Mouse (Mus musculus): Measurements from ENCODE around the gene Pth1r. TPM values are rescaled to one million over a fixed set of nuclear protein-coding genes. Genes with fewer than 3 reads are reported as not detected.
A peak's percentile ranks its signal among the peaks of the same experiment; 100 is the strongest.

Gene Pth1r
- 15.4 and 16.4 TPM in 2 replicates for polyA plus RNA-seq (2015; fragmentation: Nextera tagmentation; extraction: Ambion mirVana)

DNA sequence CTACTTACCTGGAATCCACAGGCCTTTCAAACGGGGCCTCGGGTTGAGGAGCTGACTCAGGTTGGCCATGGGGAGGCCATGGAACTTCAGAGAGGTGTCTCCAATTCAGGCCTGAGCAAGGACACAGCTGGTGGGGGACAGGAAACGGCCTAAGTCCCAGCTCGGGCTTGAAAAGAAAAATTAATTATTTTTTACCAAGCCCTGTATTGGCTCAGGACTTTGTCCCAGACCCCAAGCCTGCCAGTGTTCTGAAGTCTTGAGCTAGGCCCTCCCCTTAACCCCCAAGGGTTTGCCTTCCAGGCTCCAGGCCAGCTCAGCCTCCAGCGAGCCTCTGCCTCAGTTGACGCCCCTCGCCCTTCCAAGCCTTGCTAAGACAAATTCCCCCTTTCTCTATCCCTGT lies at the start of gene Pth1r:
Pth1r (minus strand) TSS at position 185 of the 400 bp plus-strand sequence.
- no peak within 1 kb of the TSS for H3K9ac ChIP-seq (ENCODE audit: low read depth, low read length)
- 50% methylated on average over 7 of the region's 7 CpGs for WGBS

GRCm38 (mm10) chr9:110790462-110790861 lies 43.5 kb upstream of the Pth1r start:
- H3K9me3 ChIP-seq (ENCODE audit: control insufficient read depth, low read length) = no peaks in the 10 kb centered on the region

More for the DNA sequence above, at the start of gene Pth1r:
- peaks cover 9% of the 10 kb centered on the region; the same call in 1 of the 2 replicates for H3K4me1 ChIP-seq (ENCODE audit: control insufficient read depth, insufficient read depth, low read length)
- no peak for ATAC-seq
- no peak within 1 kb of the TSS for H3K4me2 ChIP-seq (ENCODE audit: low read depth, low read length)
- H3K27me3 ChIP-seq (replicated peaks; ENCODE audit: control insufficient read depth, insufficient read depth, low read length) = peaks cover 7% of the 10 kb centered on the region; the same call in 1 of the 2 replicates
- H3K36me3 ChIP-seq (ENCODE audit: control insufficient read depth, insufficient read depth, low read length) = no peaks in the 10 kb centered on the region
- no peaks in the 10 kb centered on the region for H3K9me3 ChIP-seq (ENCODE audit: control insufficient read depth, low read length)
- H3K4me3 ChIP-seq (ENCODE audit: low read length) = no peak within 1 kb of the TSS
- H3K27ac ChIP-seq (ENCODE audit: low read length) = no peak within 1 kb of the TSS

GRCm38 (mm10) chr9:110788169-110788568 lies 41.2 kb upstream of the Pth1r start:
- Histone ChIP-seq H3K27me3 (replicated peaks; ENCODE audit: control insufficient read depth, insufficient read depth, low read length) (no peaks in the 10 kb centered on the region), H3K4me1 (ENCODE audit: control insufficient read depth, insufficient read depth, low read length) (no peaks in the 10 kb centered on the region), H3K27ac (ENCODE audit: low read length) (no peak overlapping the region), H3K4me2 (ENCODE audit: low read depth, low read length) (no peak overlapping the region), H3K9ac (ENCODE audit: low read depth, low read length) (no peak overlapping the region), H3K9me3 (ENCODE audit: control insufficient read depth, low read length) (no peaks in the 10 kb centered on the region), H3K4me3 (ENCODE audit: low read length) (no peak overlapping the region), H3K36me3 (ENCODE audit: control insufficient read depth, insufficient read depth, low read length) (no peaks in the 10 kb centered on the region)
- ATAC-seq = no peak
- WGBS = 91% methylated on average over 3 of the region's 3 CpGs

More at GRCm38 (mm10) chr9:110790462-110790861, 43.5 kb upstream of the Pth1r start:
- Histone ChIP-seq H3K27me3 (replicated peaks; ENCODE audit: control insufficient read depth, insufficient read depth, low read length) (no peaks in the 10 kb centered on the region), H3K4me2 (ENCODE audit: low read depth, low read length) (no peak overlapping the region), H3K4me1 (ENCODE audit: control insufficient read depth, insufficient read depth, low read length) (no peaks in the 10 kb centered on the region), H3K27ac (ENCODE audit: low read length) (no peak overlapping the region), H3K9ac (ENCODE audit: low read depth, low read length) (no peak overlapping the region), H3K4me3 (ENCODE audit: low read length) (no peak overlapping the region), H3K36me3 (ENCODE audit: control insufficient read depth, insufficient read depth, low read length) (no peaks in the 10 kb centered on the region)
- WGBS = 70% methylated on average over 4 of the region's 4 CpGs
- ATAC-seq = no peak

- H3K27ac ChIP-seq (ENCODE audit: low read length) = no peak overlapping the region
- H3K4me3 ChIP-seq (ENCODE audit: low read length) = no peak overlapping the region
- no peak overlapping the region for H3K9ac ChIP-seq (ENCODE audit: low read depth, low read length)
- no peak for ATAC-seq
- H3K27me3 ChIP-seq (replicated peaks; ENCODE audit: control insufficient read depth, insufficient read depth, low read length) = no peaks in the 10 kb centered on the region
- H3K36me3 ChIP-seq (ENCODE audit: control insufficient read depth, insufficient read depth, low read length) = no peaks in the 10 kb centered on the region
- WGBS = 22% methylated on average over 1 of the region's 1 CpGs
- H3K4me2 ChIP-seq (ENCODE audit: low read depth, low read length) = no peak overlapping the region
- H3K4me1 ChIP-seq (ENCODE audit: control insufficient read depth, insufficient read depth, low read length) = peaks cover 6% of the 10 kb centered on the region; the same call in 1 of the 2 replicates
- H3K9me3 ChIP-seq (ENCODE audit: control insufficient read depth, low read length) = no peaks in the 10 kb centered on the region
Observed at GRCm38 (mm10) chr9:110783611-110784010, 36.7 kb upstream of the Pth1r start.

GRCm38 (mm10) chr9:110781731-110782130 lies 34.8 kb upstream of the Pth1r start:
- Histone ChIP-seq H3K9ac (ENCODE audit: low read depth, low read length) (peak overlapping the region; percentile 76), H3K4me1 (ENCODE audit: control insufficient read depth, insufficient read depth, low read length) (peaks cover 6% of the 10 kb centered on the region; the same call in 1 of the 2 replicates), H3K36me3 (ENCODE audit: control insufficient read depth, insufficient read depth, low read length) (no peaks in the 10 kb centered on the region), H3K4me2 (ENCODE audit: low read depth, low read length) (peak overlapping the region; percentile 93), H3K9me3 (ENCODE audit: control insufficient read depth, low read length) (no peaks in the 10 kb centered on the region), H3K27me3 (replicated peaks; ENCODE audit: control insufficient read depth, insufficient read depth, low read length) (no peaks in the 10 kb centered on the region), H3K4me3 (ENCODE audit: low read length) (peak overlapping the region; percentile 61), H3K27ac (ENCODE audit: low read length) (peak overlapping the region; percentile 69)
- peak; percentile 76 for ATAC-seq
- WGBS = 2% methylated on average over 23 of the region's 23 CpGs

- H3K4me1 ChIP-seq (ENCODE audit: control insufficient read depth, insufficient read depth, low read length) = peaks cover 6% of the 10 kb centered on the region; the same call in 1 of the 2 replicates
- H3K27ac ChIP-seq (ENCODE audit: low read length) = peak overlapping the region; percentile 69
- ATAC-seq = peak; percentile 96
- H3K4me3 ChIP-seq (ENCODE audit: low read length) = peak overlapping the region; percentile 61
- under 1% methylated on average over 43 of the region's 43 CpGs for WGBS
- no peaks in the 10 kb centered on the region for H3K27me3 ChIP-seq (replicated peaks; ENCODE audit: control insufficient read depth, insufficient read depth, low read length)
- no peaks in the 10 kb centered on the region for H3K36me3 ChIP-seq (ENCODE audit: control insufficient read depth, insufficient read depth, low read length)
- peak overlapping the region; percentile 93 for H3K4me2 ChIP-seq (ENCODE audit: low read depth, low read length)
- H3K9ac ChIP-seq (ENCODE audit: low read depth, low read length) = peak overlapping the region; percentile 76
- no peaks in the 10 kb centered on the region for H3K9me3 ChIP-seq (ENCODE audit: control insufficient read depth, low read length)
Observed at GRCm38 (mm10) chr9:110781256-110781721, 34.3 kb upstream of the Pth1r start.

- WGBS = 64% methylated on average over 5 of the region's 5 CpGs
- no peaks in the 10 kb centered on the region for H3K9me3 ChIP-seq (ENCODE audit: control insufficient read depth, low read length)
- H3K4me2 ChIP-seq (ENCODE audit: low read depth, low read length) = no peak overlapping the region
- H3K4me1 ChIP-seq (ENCODE audit: control insufficient read depth, insufficient read depth, low read length) = peaks cover 20% of the 10 kb centered on the region
- no peak overlapping the region for H3K4me3 ChIP-seq (ENCODE audit: low read length)
- H3K27me3 ChIP-seq (replicated peaks; ENCODE audit: control insufficient read depth, insufficient read depth, low read length) = no peaks in the 10 kb centered on the region
- H3K36me3 ChIP-seq (ENCODE audit: control insufficient read depth, insufficient read depth, low read length) = no peaks in the 10 kb centered on the region
- H3K9ac ChIP-seq (ENCODE audit: low read depth, low read length) = no peak overlapping the region
- no peak for ATAC-seq
- no peak overlapping the region for H3K27ac ChIP-seq (ENCODE audit: low read length)
Observed at GRCm38 (mm10) chr9:110779242-110779913, 32.4 kb upstream of the Pth1r start.

GRCm38 (mm10) chr9:110778559-110778958 lies 31.6 kb upstream of the Pth1r start:
- 79% methylated on average over 7 of the region's 7 CpGs for WGBS
- no peak overlapping the region for H3K4me3 ChIP-seq (ENCODE audit: low read length)
- no peaks in the 10 kb centered on the region for H3K9me3 ChIP-seq (ENCODE audit: control insufficient read depth, low read length)
- no peak overlapping the region for H3K9ac ChIP-seq (ENCODE audit: low read depth, low read length)
- no peak overlapping the region for H3K4me2 ChIP-seq (ENCODE audit: low read depth, low read length)
- ATAC-seq = no peak
- H3K36me3 ChIP-seq (ENCODE audit: control insufficient read depth, insufficient read depth, low read length) = no peaks in the 10 kb centered on the region
- H3K27me3 ChIP-seq (replicated peaks; ENCODE audit: control insufficient read depth, insufficient read depth, low read length) = no peaks in the 10 kb centered on the region
- H3K4me1 ChIP-seq (ENCODE audit: control insufficient read depth, insufficient read depth, low read length) = peaks cover 21% of the 10 kb centered on the region
- H3K27ac ChIP-seq (ENCODE audit: low read length) = no peak overlapping the region

- Histone ChIP-seq H3K4me1 (ENCODE audit: control insufficient read depth, insufficient read depth, low read length) (peaks cover 21% of the 10 kb centered on the region), H3K9ac (ENCODE audit: low read depth, low read length) (no peak overlapping the region), H3K4me3 (ENCODE audit: low read length) (no peak overlapping the region), H3K27ac (ENCODE audit: low read length) (no peak overlapping the region), H3K4me2 (ENCODE audit: low read depth, low read length) (no peak overlapping the region), H3K27me3 (replicated peaks; ENCODE audit: control insufficient read depth, insufficient read depth, low read length) (no peaks in the 10 kb centered on the region), H3K9me3 (ENCODE audit: control insufficient read depth, low read length) (no peaks in the 10 kb centered on the region), H3K36me3 (ENCODE audit: control insufficient read depth, insufficient read depth, low read length) (no peaks in the 10 kb centered on the region)
- ATAC-seq = no peak
- WGBS = 85% methylated on average over 1 of the region's 1 CpGs
Observed at GRCm38 (mm10) chr9:110778100-110778499, 31.2 kb upstream of the Pth1r start.
